In the genomic region with DNA sequence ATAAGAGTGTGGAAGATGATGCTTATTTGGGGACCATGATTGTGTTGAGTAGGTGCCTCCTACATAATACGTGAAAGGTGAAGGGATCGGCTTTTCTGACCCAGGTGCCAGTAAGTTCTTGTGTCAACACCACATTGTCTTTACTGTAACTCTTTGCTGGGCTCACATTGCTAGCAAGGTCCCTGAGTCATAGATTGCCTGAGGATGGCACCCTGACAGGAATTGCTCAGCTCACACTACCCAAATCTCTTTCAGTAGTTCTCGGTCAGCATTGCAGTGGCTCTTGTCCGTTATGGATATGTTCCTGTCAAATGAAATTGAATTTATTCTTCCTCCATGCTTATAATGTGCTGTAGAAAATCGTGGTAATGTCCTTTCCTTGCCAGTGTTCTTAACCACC, we compare ENCODE assay signal across 13 mouse cellular contexts.
DNase-seq lines count a peak whose midpoint lies in the region.
"Had no signal": no experiment of that assay in that cellular context is flagged by ENCODE, and none has a peak within 500 bp of the region (broad histone marks: within the 10 kb centered on the region; RNA-seq: fewer than 3 reads in every experiment).

No protein-coding gene starts in this region.

- DNase-seq in heart, adult 11 months: peak; percentile 42
- no peak for DNase-seq in heart, postnatal 14 days
- DNase-seq in adrenal gland, postnatal 10 days: peak; percentile 28
- peak; percentile 16 for DNase-seq in adrenal gland, postnatal 25 days
- DNase-seq in spleen, postnatal 14 days (ENCODE audit: low spot score in 2 of 2): no peak
- no peak for DNase-seq in spleen, adult 12 weeks (ENCODE audit: low spot score)
- DNase-seq in urinary bladder, postnatal 4 days (ENCODE audit: low spot score in 2 of 2): no peak
- DNase-seq: cerebellum, adult 18-20 months; cerebellum, adult 8-10 months; cerebellum, adult 9-11 months; cerebellum, postnatal 14 days; cerebellum, postnatal 36 days; embryo, embryonic 11 days had no signal

- intact Hi-C loops in heart, postnatal 14 days (cut with DNase I): no loop called here

Comparison
In these comparisons a context has a peak if more than half of its experiments do, and no peak if none do; other contexts are left out.
1. DNase-seq: peak in heart, adult 11 months (single experiment), adrenal gland, postnatal 10 days (single experiment) and adrenal gland, postnatal 25 days (single experiment); none in heart, postnatal 14 days (0 of 2), spleen, postnatal 14 days (0 of 2), spleen, adult 12 weeks (single experiment) and urinary bladder, postnatal 4 days (0 of 2).